ENCODE assay signal across 9 mouse cellular contexts in genomic region chr2:166342407-166342806, GRCm38 (mm10).
DNase-seq lines count a peak whose midpoint lies in the region; ATAC-seq and TF ChIP-seq lines count a peak whose summit lies in the region.
"Had no signal": no experiment of that assay in that cellular context is flagged by ENCODE, and none has a peak within 500 bp of the region (broad histone marks: within the 10 kb centered on the region; RNA-seq: fewer than 3 reads in every experiment).

No protein-coding gene starts in this region.

- no peak overlapping the region for H3K4me3 ChIP-seq in lung, embryonic 15.5 days
- H3K4me3 ChIP-seq in lung, adult 2 months (replicated peaks; ENCODE audit: extremely low read depth, low read depth, low read length), result no peak overlapping the region
- no peak overlapping the region for H3K4me3 ChIP-seq in limb, embryonic 15.5 days
- H3K4me3 ChIP-seq in forebrain, embryonic 12.5 days (replicated peaks), result no peak overlapping the region
- H3K4me3 ChIP-seq: heart, embryonic 13.5 days had no signal

- no peaks in the 10 kb centered on the region for H3K36me3 ChIP-seq in lung, embryonic 15.5 days
- H3K36me3 ChIP-seq in limb, embryonic 15.5 days, result no peaks in the 10 kb centered on the region
- H3K36me3 ChIP-seq in forebrain, embryonic 12.5 days (replicated peaks), result no peaks in the 10 kb centered on the region
- H3K36me3 ChIP-seq: heart, embryonic 13.5 days had no signal

- no peak for ATAC-seq in lung, embryonic 15.5 days (ENCODE audit: borderline replicate concordance, extremely low read depth, low FRiP score, low TSS enrichment)
- peak; percentile 42; the same call in 1 of the 2 replicates for ATAC-seq in limb, embryonic 15.5 days (ENCODE audit: insufficient number of reproducible peaks, low FRiP score, low TSS enrichment, low read depth)
- ATAC-seq in forebrain, embryonic 12.5 days (ENCODE audit: low FRiP score), result no peak

- DNase-seq in lung, adult 2 months, result no peak
- peak; percentile 58 to 68 for DNase-seq in frontal cortex, postnatal 10 days (ENCODE audit: low spot score in 2 of 2)
- peak; percentile 71 for DNase-seq in kidney, postnatal 14 days
- no peak for DNase-seq in yolk sac, embryonic 10.5 days (ENCODE audit: low spot score)
- no peak for DNase-seq in ovary, postnatal 36 days (ENCODE audit: low spot score)

- no peaks in the 10 kb centered on the region for H3K9me3 ChIP-seq in lung, embryonic 15.5 days
- no peaks in the 10 kb centered on the region for H3K9me3 ChIP-seq in limb, embryonic 15.5 days
- H3K9me3 ChIP-seq in forebrain, embryonic 12.5 days, result no peaks in the 10 kb centered on the region

- peaks cover 44% of the 10 kb centered on the region for H3K4me1 ChIP-seq in lung, embryonic 15.5 days
- no peaks in the 10 kb centered on the region for H3K4me1 ChIP-seq in lung, adult 2 months (ENCODE audit: control insufficient read depth, insufficient read depth, low read length)
- peaks cover 49% of the 10 kb centered on the region for H3K4me1 ChIP-seq in limb, embryonic 15.5 days
- H3K4me1 ChIP-seq in forebrain, embryonic 12.5 days, result peaks cover 31% of the 10 kb centered on the region

- no peak for TF ChIP-seq CTCF in lung, adult 2 months (IDR thresholded peaks at IDR 0.05; ENCODE audit: insufficient read depth, low read length)

- H3K27me3 ChIP-seq in lung, embryonic 15.5 days, result peaks cover 36% of the 10 kb centered on the region
- H3K27me3 ChIP-seq in limb, embryonic 15.5 days, result no peaks in the 10 kb centered on the region; the same call in 1 of the 2 replicates
- peaks cover 27% of the 10 kb centered on the region for H3K27me3 ChIP-seq in forebrain, embryonic 12.5 days

- H3K9ac ChIP-seq in lung, embryonic 15.5 days, result no peak overlapping the region
- H3K9ac ChIP-seq in limb, embryonic 15.5 days, result no peak overlapping the region
- H3K9ac ChIP-seq in forebrain, embryonic 12.5 days, result no peak overlapping the region
- H3K9ac ChIP-seq: heart, embryonic 13.5 days had no signal

- TF ChIP-seq POLR2A in lung, adult 2 months (IDR thresholded peaks at IDR 0.05; ENCODE audit: borderline replicate concordance, extremely low read depth, low read depth, low read length), result no peak

- WGBS in lung, embryonic 15.5 days, result 62% methylated on average over 9 of the region's 9 CpGs
- 67% methylated on average over 9 of the region's 9 CpGs for WGBS in lung, adult 2 months
- 38% methylated on average over 9 of the region's 9 CpGs for WGBS in limb, embryonic 15.5 days
- WGBS in forebrain, embryonic 12.5 days, result 81% methylated on average over 9 of the region's 9 CpGs

- no peak overlapping the region for H3K4me2 ChIP-seq in lung, embryonic 15.5 days
- no peak overlapping the region for H3K4me2 ChIP-seq in limb, embryonic 15.5 days
- no peak overlapping the region for H3K4me2 ChIP-seq in forebrain, embryonic 12.5 days
- H3K4me2 ChIP-seq: heart, embryonic 13.5 days had no signal

- H3K27ac ChIP-seq in lung, embryonic 15.5 days, result peak overlapping the region; percentile 11
- H3K27ac ChIP-seq in limb, embryonic 15.5 days, result peak overlapping the region; percentile 88
- no peak overlapping the region for H3K27ac ChIP-seq in forebrain, embryonic 12.5 days
- H3K27ac ChIP-seq: heart, embryonic 13.5 days had no signal

Comparison
In these comparisons a context has a peak if more than half of its experiments do, and no peak if none do; other contexts are left out.
1. DNase-seq: peak in frontal cortex, postnatal 10 days (2 of 2) and kidney, postnatal 14 days (single experiment); none in lung, adult 2 months (single experiment), yolk sac, embryonic 10.5 days (single experiment) and ovary, postnatal 36 days (single experiment).